8 mouse cellular contexts compared by ENCODE assay signal in the genomic region with DNA sequence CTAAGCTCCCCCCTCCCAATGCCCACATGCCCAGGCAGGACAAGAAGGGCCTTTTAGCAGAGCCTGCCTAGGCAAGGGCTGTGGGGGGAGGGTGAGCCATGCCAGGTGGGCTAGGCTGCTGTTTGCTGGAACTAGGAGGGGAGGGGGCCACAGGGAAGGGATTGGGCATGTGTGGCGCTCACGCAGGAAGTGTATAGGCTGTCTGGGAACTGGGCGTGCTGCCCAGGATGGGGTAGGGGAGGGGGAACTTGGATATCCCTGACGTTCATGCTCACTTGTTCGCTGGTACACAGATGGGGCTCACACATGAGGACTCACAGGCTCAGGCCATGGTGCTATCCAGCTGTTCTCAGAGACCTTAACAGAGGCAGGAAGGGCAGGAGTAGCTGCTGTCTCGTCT. TPM values are rescaled to one million over a fixed set of nuclear protein-coding genes. Genes with fewer than 3 reads are reported as not detected.
DNase-seq lines count a peak whose midpoint lies in the region; ATAC-seq and TF ChIP-seq lines count a peak whose summit lies in the region.

No protein-coding gene starts in this region.

- no peaks in the 10 kb centered on the region for H3K36me3 ChIP-seq in kidney, embryonic 16.5 days (ENCODE audit: insufficient read depth, low read length)
- no peaks in the 10 kb centered on the region for H3K36me3 ChIP-seq in forebrain, embryonic 14.5 days (ENCODE audit: control insufficient read depth, insufficient read depth, low read length)
- H3K36me3 ChIP-seq in stomach, postnatal 0 days (ENCODE audit: control insufficient read depth, insufficient read depth, low read length) = no peaks in the 10 kb centered on the region

- DNase-seq in kidney, adult 9 months = no peak
- peak; percentile 95 for DNase-seq in forebrain, embryonic 14.5 days (ENCODE audit: low spot score)
- peak; percentile 81 for DNase-seq in kidney, postnatal 10 days
- peak; percentile 61 for DNase-seq in lung, postnatal 14 days
- peak; percentile 65 for DNase-seq in stomach, postnatal 0 days (ENCODE audit: low spot score)
- DNase-seq in c-Kit-positive CD71-positive TER-119-positive erythroid progenitor cells, embryonic 14.5 days (ENCODE audit: low spot score) = no peak

- peaks cover 90% of the 10 kb centered on the region for H3K4me1 ChIP-seq in kidney, embryonic 16.5 days (ENCODE audit: insufficient read depth, low read length)
- H3K4me1 ChIP-seq in forebrain, embryonic 14.5 days (ENCODE audit: control insufficient read depth, insufficient read depth, low read length) = peaks cover 12% of the 10 kb centered on the region
- H3K4me1 ChIP-seq in stomach, postnatal 0 days (replicated peaks; ENCODE audit: control insufficient read depth, insufficient read depth) = peaks cover 18% of the 10 kb centered on the region

- no peak for ATAC-seq in kidney, embryonic 16.5 days (ENCODE audit: low FRiP score, low TSS enrichment)
- peak; percentile 97 for ATAC-seq in forebrain, embryonic 14.5 days
- ATAC-seq in stomach, postnatal 0 days (ENCODE audit: low FRiP score, low TSS enrichment) = peak; percentile 53
- no peak for ATAC-seq in erythroid progenitor cell, adult 5-6 weeks (replicated peaks; ENCODE audit: low FRiP score, poor library complexity, severe bottlenecking)

- H3K9me3 ChIP-seq in kidney, embryonic 16.5 days (ENCODE audit: low read length) = no peaks in the 10 kb centered on the region
- no peaks in the 10 kb centered on the region for H3K9me3 ChIP-seq in forebrain, embryonic 14.5 days (replicated peaks; ENCODE audit: control insufficient read depth, low read length)
- H3K9me3 ChIP-seq in stomach, postnatal 0 days (ENCODE audit: control insufficient read depth, low read length) = no peaks in the 10 kb centered on the region

- H3K27ac ChIP-seq in kidney, embryonic 16.5 days (ENCODE audit: low read length) = peak overlapping the region; percentile 31; the same call in 1 of the 2 replicates
- peak overlapping the region; percentile 52 for H3K27ac ChIP-seq in forebrain, embryonic 14.5 days (ENCODE audit: low read depth, low read length)
- H3K27ac ChIP-seq in stomach, postnatal 0 days (replicated peaks) = peak overlapping the region; percentile 74

- H3K27me3 ChIP-seq in kidney, embryonic 16.5 days (ENCODE audit: insufficient read depth, low read length) = no peaks in the 10 kb centered on the region
- H3K27me3 ChIP-seq in forebrain, embryonic 14.5 days (replicated peaks; ENCODE audit: control insufficient read depth, insufficient read depth, low read length) = 0 out of 2 replicates have a peak, but pooled peaks cover 3% of the 10 kb centered on the region
- H3K27me3 ChIP-seq in stomach, postnatal 0 days (ENCODE audit: control insufficient read depth, insufficient read depth, low read length) = no peaks in the 10 kb centered on the region

- TF ChIP-seq EP300 in stomach, postnatal 0 days (optimal IDR thresholded peaks at IDR 0.05) = no peak

- peak overlapping the region; percentile 55 for H3K4me2 ChIP-seq in kidney, embryonic 16.5 days (replicated peaks; ENCODE audit: low read depth, low read length)
- H3K4me2 ChIP-seq in forebrain, embryonic 14.5 days (ENCODE audit: low read length) = peak overlapping the region; percentile 18; the same call in 1 of the 2 replicates
- peak overlapping the region; percentile 65 for H3K4me2 ChIP-seq in stomach, postnatal 0 days (replicated peaks; ENCODE audit: low read depth)

- 42% methylated on average over 6 of the region's 6 CpGs for WGBS in kidney, embryonic 16.5 days
- WGBS in forebrain, embryonic 14.5 days = 20% methylated on average over 6 of the region's 6 CpGs
- 12% methylated on average over 6 of the region's 6 CpGs for WGBS in stomach, postnatal 0 days

- H3K9ac ChIP-seq in kidney, embryonic 16.5 days (replicated peaks; ENCODE audit: low read length) = peak overlapping the region; percentile 31; the same call in 1 of the 2 replicates
- H3K9ac ChIP-seq in forebrain, embryonic 14.5 days (ENCODE audit: low read length) = no peak overlapping the region
- peak overlapping the region; percentile 52 for H3K9ac ChIP-seq in stomach, postnatal 0 days (ENCODE audit: low read length)

- H3K4me3 ChIP-seq in kidney, embryonic 16.5 days (ENCODE audit: low read length) = peak overlapping the region; percentile 10; the same call in 1 of the 2 replicates
- no peak overlapping the region for H3K4me3 ChIP-seq in forebrain, embryonic 14.5 days (ENCODE audit: low read depth, low read length)
- H3K4me3 ChIP-seq in stomach, postnatal 0 days (ENCODE audit: low read depth, low read length) = no peak overlapping the region; the same call in 1 of the 2 replicates

- TF ChIP-seq CTCF in stomach, postnatal 0 days (IDR thresholded peaks at IDR 0.05; ENCODE audit: low read depth) = no peak

RNA-seq across cellular contexts. Expression of gene Cspg4, which starts 3.5 kb away (rescaled TPM):
- 30.5 and 32.6 TPM in 2 replicates for polyA plus RNA-seq in kidney, embryonic 16.5 days (2015; fragmentation: Nextera tagmentation; extraction: Ambion mirVana)
- 3.0 and 4.8 TPM in 2 replicates for polyA plus RNA-seq in forebrain, embryonic 14.5 days (2014; fragmentation: Nextera tagmentation; extraction: Ambion mirVana)
- 7.8 and 9.0 TPM in 2 replicates for polyA plus RNA-seq in stomach, postnatal 0 days (2015; fragmentation: Nextera tagmentation; extraction: Ambion mirVana)
- not detected in 2 replicates for total RNA-seq in erythroid progenitor cell, adult 5-6 weeks (2015; ENCODE audit: low replicate concordance)
- not detected in 2 replicates for total RNA-seq in erythroid progenitor cell, adult 5-6 weeks (2017; ENCODE audit: low replicate concordance)

RNA-seq across cellular contexts. Expression of gene Odf3l1, which starts 3.8 kb away (rescaled TPM):
- polyA plus RNA-seq in kidney, embryonic 16.5 days (2015; fragmentation: Nextera tagmentation; extraction: Ambion mirVana) = 0.26 and 0.32 TPM in 2 replicates
- not detected in 2 replicates for polyA plus RNA-seq in forebrain, embryonic 14.5 days (2014; fragmentation: Nextera tagmentation; extraction: Ambion mirVana)
- 0.57 and 0.71 TPM in 2 replicates for polyA plus RNA-seq in stomach, postnatal 0 days (2015; fragmentation: Nextera tagmentation; extraction: Ambion mirVana)
- total RNA-seq in erythroid progenitor cell, adult 5-6 weeks (2015; ENCODE audit: low replicate concordance) = not detected in 2 replicates
- total RNA-seq in erythroid progenitor cell, adult 5-6 weeks (2017; ENCODE audit: low replicate concordance) = not detected in 2 replicates

RNA-seq across cellular contexts. Expression of gene Snx33, which starts 59.9 kb away (rescaled TPM):
- 11.9 and 12.3 TPM in 2 replicates for polyA plus RNA-seq in kidney, embryonic 16.5 days (2015; fragmentation: Nextera tagmentation; extraction: Ambion mirVana)
- 1.7 and 1.9 TPM in 2 replicates for polyA plus RNA-seq in forebrain, embryonic 14.5 days (2014; fragmentation: Nextera tagmentation; extraction: Ambion mirVana)
- 5.5 and 6.4 TPM in 2 replicates for polyA plus RNA-seq in stomach, postnatal 0 days (2015; fragmentation: Nextera tagmentation; extraction: Ambion mirVana)
- 0.36 and 2.9 TPM in 2 replicates for total RNA-seq in erythroid progenitor cell, adult 5-6 weeks (2015; ENCODE audit: low replicate concordance)
- total RNA-seq in erythroid progenitor cell, adult 5-6 weeks (2017; ENCODE audit: low replicate concordance) = 0.61 and 0.90 TPM in 2 replicates

Comparison
In these comparisons a context has a peak if more than half of its experiments do, and no peak if none do; other contexts are left out.
1. DNase-seq: peak in forebrain, embryonic 14.5 days (single experiment), kidney, postnatal 10 days (single experiment), lung, postnatal 14 days (single experiment) and stomach, postnatal 0 days (single experiment); none in kidney, adult 9 months (single experiment) and c-Kit-positive CD71-positive TER-119-positive erythroid progenitor cells, embryonic 14.5 days (single experiment).
2. ATAC-seq: peak in forebrain, embryonic 14.5 days (single experiment) and stomach, postnatal 0 days (single experiment); none in kidney, embryonic 16.5 days (single experiment) and erythroid progenitor cell, adult 5-6 weeks (single experiment).
3. Peak in every context shown above with its lines, with median percentiles within 50 percentile points of each other: H3K27ac ChIP-seq and H3K4me2 ChIP-seq.